Mouse (Mus musculus): Measurements from ENCODE around the gene Sox5.

Gene Sox5

DNA sequence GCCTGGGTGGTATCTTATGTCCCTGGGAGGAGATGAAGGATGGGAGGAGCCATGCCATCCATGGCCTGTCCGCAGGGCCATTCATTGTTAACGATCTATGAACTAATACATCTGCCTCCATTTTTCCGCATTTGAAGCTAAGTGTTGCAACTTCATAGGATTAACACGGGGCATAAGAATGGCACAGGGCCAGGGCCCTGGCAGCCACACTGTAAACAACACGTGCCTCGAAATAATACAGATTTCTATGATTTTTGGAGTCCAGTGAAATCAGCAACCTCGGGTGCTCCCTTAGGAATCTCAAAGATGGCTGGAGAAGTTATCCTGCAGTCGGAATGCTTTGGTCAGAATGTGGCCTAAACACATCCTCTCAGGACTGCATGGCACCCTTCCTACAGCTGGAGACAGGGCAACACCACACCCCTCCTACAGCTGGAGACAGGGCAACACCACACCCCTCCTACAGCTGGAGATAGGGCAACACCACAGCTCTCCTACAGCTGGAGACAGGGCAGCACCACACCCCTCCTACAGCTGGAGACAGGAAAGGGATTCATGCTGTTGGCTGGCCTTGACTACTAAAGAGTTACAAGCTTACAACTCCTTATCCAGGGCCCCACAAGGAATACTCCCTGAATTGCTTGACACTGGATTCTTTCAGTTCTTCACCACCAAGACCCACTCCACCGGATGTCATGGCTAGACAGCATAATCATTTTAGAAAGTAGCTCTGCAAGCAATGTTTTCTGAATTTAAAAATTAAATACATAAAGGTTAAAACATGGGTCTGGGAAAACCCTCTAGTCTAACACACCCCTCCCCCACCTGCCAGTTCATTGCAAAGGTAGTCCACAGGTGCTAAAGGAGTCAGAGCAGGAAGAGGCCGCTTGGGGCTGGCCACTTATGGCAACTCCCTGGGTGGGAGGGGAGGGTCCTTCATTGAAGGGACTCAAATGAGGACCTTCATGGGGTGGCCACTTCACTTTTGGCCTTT, 122.4 kb downstream of the Sox5 start:
- DNase-seq (ENCODE audit: extremely low read depth, low read depth): no peak

DNA sequence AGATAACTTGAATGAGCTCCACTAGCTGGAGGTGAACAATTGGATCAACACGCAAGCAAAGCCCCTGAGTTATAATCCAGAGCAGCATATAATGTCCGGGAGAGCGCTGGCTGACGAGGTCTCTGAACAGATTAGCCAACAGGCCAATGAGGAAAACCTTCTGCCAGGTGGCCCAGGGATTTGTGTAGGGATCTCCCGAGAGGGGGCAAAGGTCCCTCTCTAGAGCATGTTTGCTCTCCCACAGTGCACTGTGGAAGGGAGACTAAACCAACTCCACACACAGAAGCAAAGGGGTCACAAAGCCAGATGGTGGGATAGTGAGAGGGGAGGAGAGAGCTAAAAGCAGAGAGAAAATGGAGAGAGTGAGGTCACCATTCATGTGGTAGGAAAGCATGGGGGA, 128.9 kb downstream of the Sox5 start:
- DNase-seq (ENCODE audit: extremely low read depth, low read depth): no peak

DNA sequence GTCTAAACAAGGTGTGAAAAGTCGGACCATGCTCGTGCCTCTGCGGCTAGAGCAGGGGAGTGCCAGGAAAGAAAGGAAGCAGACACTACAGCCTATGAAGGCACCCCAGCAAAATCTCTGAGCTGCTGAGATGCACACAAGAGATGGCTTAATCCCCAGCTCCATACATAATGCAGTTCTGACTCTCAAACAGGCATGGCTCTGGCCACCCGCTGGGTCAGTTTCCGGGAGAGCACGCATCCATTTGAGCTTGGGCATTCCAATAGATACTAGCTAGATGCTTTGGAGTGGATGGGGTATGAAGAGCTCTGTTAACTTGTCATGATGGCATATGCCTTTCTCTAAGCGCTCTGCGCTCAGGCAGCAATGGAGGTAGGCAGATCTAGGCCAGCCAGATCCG, 132.9 kb downstream of the Sox5 start:
- DNase-seq (ENCODE audit: extremely low read depth, low read depth): no peak

DNA sequence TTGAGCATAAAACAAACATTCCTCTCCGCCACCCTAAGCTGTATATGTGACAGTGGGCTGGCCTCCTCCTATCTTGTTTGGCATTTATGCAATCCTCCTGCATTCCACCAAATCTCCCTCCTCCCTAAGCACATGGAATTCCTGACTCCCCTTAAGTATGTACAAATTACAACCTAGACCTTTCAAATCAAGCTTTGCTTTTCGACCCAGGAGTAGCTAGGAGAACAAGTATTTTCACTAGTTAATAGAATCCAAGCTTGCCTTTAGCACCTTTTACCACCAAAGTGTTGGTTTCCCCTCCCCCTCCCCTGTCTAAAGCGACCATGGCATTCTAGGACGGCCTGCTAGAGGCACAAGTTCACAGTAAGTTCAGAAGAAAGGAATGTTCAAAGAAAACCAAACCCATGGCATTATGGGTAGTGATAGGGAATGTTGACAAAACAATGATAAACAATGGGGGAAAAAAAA, 133.6 kb downstream of the Sox5 start:
- DNase-seq (ENCODE audit: extremely low read depth, low read depth): no peak

DNA sequence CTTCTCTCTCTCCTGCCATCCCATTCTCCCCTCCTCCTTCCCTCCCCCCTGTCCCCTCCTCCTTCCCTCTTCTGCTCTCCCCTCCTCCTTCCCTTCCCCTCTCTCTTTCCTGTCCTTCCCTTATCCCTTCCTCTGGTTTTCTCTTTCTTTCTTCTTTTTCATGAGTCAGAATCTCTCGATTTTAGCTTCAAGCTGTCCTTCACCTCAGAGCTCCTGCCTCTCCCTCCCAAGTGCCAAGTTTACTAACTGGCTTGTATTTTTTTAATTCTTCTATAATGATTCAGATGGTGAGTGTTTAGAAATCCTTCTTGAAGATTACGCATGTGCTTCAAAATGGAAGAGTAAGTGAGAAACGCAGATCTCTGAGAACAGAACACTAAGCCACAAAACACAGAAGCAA, 135.4 kb downstream of the Sox5 start:
- DNase-seq (ENCODE audit: extremely low read depth, low read depth): no peak

DNA sequence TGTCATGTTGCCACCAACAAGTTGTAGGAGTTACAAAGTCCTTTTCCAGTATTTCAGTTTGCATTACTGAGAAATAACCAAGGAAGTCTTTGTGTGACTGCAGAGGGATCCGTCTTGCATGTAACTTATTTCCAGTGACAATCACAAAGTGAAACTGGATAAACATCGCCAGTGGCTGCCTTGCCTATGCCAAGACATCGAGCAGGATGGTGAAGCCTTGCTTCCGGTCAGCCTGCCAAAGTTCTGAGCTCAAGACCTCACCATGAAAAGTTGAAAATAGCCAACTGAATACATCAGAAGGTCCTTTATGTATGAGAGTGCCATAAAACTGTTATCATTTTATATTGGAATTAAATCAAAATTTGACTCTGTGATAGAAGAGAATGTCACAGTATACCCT, 136.0 kb downstream of the Sox5 start:
- DNase-seq (ENCODE audit: extremely low read depth, low read depth): no peak

DNA sequence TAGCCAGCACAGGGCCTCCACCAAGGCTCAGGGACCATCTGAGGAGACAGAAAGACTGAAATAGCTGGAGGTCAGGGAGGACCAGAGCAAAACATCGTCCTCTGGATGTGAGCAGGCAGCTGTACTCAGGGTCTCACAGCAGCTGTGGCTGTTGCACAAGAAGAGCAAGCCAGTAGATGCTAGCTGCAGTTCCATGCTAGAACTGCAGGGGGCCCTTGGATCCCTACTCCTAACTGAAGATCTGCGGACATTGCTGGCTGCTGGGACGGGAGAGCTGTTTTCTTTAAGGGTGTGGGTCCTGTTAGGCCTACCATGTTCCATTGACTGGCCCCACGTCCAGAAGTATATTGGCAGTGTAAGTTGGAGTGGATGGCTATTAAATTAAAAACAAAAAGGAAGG, 137.1 kb downstream of the Sox5 start:
- DNase-seq (ENCODE audit: extremely low read depth, low read depth): no peak

DNA sequence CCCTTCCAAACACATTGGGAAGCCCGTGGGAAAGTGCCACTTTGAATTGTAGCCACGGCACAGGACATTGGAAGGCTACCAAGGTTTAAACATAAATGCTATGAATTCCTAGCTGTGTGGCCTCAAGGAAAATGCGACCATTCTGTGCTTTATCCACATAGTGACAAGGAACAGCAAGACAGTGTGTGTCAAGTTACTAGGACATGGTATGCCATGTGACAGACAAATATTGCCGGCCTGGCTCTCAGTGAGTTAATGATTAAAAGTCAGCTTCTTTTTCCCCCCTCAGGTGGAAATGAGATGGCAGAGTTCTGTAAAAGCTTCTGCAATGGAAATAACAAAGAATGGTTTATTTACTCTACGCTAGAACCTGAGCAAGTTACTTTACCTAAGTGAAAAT, 138.2 kb downstream of the Sox5 start:
- no peak for DNase-seq (ENCODE audit: extremely low read depth, low read depth)

DNA sequence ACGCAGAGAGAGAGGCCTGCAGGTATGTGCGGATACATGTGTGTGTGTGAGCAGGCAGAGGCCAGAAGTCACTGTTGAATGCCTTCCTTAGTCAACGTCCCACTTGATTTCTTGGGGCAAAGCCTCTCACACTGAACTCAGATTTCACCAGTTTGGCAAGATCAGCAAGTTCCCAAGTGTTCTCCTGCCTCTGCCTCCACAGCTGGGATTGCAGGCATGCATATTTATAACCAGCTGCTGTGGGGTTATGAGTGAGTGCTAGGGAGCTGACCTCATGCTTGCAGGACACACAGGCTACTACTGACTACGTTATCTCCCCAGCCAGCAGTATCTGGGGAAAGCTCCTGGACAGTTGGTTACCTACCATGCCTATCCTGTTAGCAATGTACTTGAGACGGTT, 139.9 kb downstream of the Sox5 start:
- DNase-seq (ENCODE audit: extremely low read depth, low read depth): no peak

DNA sequence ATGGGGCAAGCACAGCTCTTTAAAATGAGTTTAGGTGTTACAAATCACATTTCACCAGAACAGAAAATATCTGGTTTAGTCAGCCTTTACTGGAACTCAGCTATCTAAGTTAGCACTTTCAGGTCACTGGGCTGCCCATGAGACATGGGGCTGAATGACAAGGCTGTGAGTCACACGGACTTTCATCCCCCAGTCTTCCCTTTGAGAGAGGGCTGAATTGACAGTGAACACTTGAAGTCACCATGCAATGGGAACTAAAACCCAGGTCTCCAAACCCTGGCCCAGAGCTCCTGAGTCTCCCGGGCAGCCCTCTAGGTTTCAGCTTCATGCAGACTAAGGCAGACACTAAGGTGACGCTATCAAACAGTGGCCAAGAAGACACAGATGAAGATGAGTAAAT, 141.2 kb downstream of the Sox5 start:
- no peak for DNase-seq (ENCODE audit: extremely low read depth, low read depth)

DNA sequence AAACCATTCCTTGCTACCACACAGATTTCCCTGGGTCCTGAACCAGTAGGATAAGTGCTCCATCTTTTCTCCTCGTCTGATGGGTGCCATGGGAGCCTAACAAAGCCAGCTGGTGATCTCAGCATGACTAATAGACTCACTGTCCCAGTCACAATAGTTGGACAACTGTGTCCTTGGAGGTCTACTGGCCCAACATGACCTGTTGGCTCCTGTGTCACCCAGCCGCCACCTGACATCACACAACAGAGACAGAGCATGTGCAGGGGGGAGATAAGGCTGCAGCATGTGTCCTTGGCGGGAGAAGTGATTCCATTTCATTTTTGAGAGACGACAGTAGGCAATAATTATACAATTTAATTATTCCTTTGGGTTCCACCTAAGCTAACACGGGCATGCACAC, 143.2 kb downstream of the Sox5 start:
- DNase-seq (ENCODE audit: extremely low read depth, low read depth): no peak

DNA sequence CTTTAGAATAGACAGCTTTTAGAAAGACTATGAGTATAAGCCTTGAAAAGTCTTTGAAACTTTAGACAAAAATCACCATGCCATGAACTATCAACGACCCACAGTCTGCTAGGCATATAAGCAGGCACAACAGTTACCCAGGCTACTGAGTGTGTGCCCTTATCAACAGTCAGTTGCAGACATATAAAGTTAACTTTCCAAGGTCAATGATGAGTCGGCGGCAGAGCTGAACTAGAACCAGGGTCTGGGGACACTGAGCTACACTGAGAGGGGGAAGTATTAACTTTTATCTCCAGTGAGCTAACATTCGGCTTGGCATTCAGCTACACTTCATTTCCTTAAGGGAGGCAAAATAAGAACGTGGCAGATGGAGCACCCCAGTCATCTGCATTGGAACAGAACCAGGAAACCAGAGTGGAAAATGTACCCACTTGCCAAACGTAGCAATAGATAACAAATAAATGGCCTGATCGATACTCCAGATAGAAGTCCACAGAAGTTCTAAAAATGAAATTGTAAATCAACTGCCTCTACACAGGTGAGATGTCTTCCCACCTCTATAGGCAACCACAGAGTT, 154.2 kb downstream of the Sox5 start:
- DNase-seq (ENCODE audit: extremely low read depth, low read depth): no peak

DNA sequence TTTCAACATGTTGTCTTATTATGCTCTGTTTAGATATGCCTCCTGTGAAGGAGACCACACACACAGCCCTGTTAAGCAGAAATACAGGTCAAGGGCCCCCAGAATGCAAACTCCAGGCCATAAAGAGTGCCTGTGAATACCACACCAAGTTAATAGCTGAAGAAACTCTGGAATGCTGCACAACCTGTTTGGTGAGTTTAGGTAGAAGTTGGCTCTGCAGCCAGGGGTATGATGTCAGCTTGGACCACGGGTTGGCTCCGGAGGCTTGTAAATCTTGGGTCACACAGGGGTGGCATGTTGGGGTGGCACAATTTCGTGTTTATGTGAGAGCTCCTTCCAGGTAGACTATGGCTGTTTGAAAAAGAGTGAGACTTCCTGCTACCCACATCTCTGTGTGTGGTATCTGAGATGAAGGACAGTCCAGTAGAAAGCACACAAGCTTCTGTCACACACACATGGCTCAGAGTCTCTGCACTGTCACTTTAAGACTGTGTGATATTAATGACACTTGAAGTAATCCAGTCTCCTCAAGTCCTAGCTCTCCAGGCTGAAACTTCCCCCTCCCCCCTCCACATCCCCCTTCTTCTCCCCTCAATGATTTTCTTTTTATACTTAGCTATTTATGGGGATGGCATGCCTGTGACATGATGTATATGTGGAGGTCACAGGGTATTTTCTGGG, 160.5 kb downstream of the Sox5 start:
- DNase-seq (ENCODE audit: extremely low read depth, low read depth): no peak

DNA sequence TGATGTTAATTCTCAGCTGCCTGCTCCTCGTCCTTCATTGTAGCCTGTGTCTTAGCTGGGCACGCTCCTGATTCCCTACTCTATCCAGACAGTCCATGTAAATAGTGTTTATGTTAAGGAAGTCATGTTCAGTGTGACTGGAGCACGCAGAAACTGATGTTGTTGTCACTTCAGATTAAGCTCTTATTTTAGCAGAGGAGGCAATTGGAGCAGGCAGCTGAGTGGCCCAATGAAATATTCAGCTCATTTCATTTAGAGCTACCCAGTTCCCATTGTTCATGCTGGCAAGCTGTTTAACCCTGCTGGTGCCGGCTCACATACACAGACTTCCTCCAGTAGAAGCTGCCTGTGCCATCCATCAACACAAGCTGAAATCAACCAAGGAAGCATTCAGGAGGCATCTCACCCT, 170.4 kb downstream of the Sox5 start:
- no peak for DNase-seq (ENCODE audit: extremely low read depth, low read depth)

DNA sequence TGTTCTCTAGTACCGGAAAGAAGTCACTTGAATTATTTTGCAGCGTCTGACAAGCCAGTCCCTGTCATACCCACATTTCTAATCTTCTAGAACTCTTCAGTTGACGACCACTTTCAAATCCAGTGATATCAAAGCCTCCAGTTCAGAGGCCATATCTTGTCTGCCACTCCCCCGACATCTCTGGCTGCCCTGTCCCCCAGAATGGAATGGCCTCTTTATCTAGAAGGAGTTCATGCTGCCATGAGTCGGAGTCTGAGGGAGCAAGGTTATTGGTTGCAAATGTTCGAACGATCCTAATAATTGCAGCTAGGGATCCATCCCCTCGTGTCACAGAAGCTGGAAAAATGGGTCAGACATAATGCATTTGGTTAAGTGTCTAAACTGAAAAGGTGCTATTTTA, 170.9 kb downstream of the Sox5 start:
- no peak for DNase-seq (ENCODE audit: extremely low read depth, low read depth)

DNA sequence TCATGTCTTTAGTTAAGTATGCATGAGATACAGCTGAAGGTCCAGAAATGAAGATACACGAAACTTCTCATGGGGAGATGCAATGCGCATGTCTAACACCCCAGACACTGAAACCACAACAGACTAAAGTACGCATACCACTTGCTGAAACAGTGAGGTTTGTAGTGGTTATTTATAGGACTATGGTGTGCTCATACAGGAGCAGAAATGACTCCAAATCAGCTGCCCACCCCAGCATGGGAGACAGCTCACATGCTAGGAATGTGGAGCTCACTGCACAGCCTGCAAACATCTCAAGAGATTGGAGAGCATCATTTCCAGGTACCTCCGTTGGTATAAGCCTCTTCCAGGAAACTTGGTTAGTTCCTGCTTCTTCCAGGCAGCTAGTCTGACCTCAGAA, 178.9 kb downstream of the Sox5 start:
- DNase-seq (ENCODE audit: extremely low read depth, low read depth): no peak

DNA sequence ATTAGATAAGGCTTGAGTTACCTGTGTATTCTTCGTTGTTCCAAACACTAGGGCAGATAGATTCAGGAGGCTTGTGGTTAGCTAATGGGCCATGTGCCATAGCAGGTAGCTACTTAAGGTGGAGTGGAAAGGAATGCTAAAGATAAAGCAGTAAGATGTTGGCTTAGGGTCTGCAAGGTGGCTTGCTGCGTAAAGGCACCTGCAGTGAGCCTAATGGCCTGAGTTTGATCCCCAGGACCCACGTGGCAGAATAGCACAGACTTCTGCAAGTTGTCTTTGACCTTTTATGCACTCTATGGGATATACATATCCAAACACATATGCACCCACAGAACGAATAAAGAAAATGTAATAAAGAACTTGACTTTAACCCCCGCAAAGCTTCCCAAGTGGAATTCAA, 181.4 kb downstream of the Sox5 start:
- no peak for DNase-seq (ENCODE audit: extremely low read depth, low read depth)

DNA sequence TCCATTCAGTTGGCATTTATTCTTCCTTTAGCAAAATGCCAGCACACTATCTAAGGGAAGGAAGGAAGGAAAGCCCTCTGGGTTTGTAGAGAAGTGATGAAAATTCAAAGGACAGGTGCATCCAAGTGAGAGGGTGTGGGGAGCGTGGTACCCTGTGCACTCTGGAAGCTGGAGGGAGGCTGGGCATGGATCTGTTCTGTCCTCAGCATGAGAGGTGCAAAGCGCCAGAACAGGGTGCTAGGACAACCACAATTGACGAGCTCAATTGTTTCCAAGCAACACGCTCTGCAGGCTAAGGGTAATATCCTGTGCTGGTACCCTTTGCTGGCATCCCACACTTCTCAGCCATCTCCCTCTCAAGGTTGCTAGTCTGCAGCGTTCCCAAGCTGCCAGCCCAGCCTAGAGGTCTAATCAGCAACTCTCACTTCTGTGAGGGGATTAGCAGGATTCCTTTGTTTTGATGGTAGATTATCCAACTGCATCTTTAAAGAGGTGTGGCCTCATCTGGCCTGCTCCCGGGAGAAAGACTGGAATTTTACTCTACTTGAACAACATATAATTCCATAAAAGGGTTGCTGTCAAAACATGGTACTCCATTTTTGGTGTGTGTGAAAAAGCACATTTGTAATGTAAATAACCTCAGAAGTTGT, 183.3 kb downstream of the Sox5 start:
- DNase-seq (ENCODE audit: extremely low read depth, low read depth): no peak

DNA sequence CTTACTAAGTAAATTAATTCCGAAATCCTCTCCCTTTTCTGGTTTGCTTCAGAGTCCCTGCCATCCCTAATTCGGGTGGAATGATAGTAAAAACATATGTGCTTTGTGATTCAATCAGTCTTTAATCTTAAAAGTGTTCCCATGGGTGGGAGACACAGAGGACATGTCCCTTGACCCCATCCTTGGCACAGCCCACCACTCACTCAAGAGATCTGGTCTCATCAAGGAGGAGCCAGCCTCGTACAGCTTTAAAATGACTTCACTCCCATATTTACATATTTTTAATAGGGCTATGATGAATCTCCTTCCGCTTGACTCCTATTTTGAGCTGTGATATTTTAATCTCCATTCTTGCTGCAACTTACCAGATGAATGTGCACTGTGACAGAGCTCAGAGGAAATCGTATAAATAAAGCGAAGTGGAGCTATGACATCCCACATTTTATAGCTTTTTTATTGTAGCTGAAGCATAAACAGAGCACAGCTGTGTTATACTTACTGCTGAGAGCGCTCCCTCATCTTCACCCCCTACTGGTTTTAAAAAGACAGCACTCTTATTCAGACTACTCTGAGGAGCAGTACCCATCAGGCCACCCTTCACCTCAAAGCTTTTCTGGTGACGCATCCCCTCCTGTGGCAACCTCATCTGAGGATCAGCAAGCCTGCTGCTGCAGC, 185.1 kb downstream of the Sox5 start:
- DNase-seq (ENCODE audit: extremely low read depth, low read depth): no peak

DNA sequence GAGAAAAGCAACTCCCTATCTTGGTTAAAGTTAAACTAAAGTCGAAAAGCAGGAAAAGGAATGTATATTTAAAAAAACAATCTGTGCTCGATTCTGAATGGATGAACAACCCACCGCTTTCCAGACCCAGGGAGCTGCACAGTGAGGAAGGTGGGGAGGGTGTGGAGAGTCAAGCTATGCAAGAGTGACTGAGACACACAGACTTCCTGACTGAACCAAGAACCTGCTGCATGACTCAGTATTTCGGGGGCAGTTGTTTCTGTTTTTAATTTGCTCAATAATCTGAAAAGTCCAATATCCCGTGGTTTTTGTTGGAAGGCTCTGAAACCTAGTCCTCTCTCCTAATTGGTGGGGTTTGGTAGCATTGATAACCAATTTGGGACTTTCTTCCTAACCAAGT, 196.9 kb downstream of the Sox5 start:
- DNase-seq (ENCODE audit: extremely low read depth, low read depth): no peak

Data from MEL-GATA-1-ER (cell line).